Mouse (Mus musculus): ENCODE measurements around the gene Pln. TPM values are rescaled to one million over a fixed set of nuclear protein-coding genes. Genes with fewer than 3 reads are reported as not detected.

Pln gene
- polyA plus RNA-seq, 1 experiment from 2014 or later: 2.3 TPM

DNA sequence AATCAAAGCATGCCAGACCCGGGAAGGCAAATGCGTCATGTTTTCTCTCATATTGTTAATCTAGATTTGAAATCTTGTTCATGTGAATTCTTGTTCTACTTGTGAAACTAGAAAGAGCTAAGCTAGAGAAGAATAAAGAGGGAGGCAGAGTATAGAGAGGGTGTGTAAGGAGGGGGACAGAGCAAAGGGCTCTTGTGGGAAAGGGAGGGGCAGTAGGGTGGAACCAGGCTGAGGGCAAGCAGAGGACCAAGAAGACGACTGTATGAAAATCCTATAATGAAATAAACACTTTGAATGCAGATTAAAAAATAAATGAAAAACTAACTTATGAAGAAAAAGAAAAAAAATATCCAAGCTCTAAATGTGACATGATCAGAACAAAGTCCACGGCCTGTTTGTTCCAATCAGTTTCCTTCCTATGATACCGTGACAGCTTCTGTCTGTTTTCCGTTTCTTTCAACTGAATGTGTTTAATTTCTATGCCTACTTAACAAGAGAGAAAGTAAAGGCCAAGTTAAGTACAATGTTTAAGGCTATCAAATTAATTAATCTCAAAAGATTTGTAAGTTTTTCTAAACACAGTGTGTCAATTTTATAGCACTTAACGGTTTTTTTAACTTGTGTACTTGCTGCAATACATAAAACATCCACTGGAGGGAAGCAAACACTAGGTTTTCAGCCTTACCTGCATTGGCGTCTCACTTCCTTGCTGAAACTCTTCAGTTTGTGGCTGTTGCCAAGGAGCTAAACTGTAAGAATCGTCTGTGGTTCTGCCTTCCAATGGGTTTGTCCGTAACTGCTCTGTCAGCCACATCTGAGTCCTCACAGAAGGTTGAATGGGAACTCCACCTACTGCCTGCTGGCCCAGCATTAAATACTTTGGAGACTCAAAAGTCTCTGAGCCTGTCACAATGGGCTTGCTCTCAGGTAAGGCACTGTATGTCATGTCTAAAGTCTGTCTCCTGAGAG, 10.6 kb downstream of the Pln start:
- no peak overlapping the region for H3K4me2 ChIP-seq (ENCODE audit: low read depth)
- ATAC-seq (ENCODE audit: insufficient read depth, low FRiP score, low TSS enrichment) (0 out of 2 replicates have a peak, but pooled peaks have one; percentile 52), DNase-seq (ENCODE audit: low spot score) (peak; percentile 48)
- no peaks in the 10 kb centered on the region for H3K9me3 ChIP-seq (ENCODE audit: control insufficient read depth, low read length)
- 63% methylated on average over 10 of the region's 10 CpGs for WGBS
- no peak overlapping the region for H3K9ac ChIP-seq (ENCODE audit: low read length)
- H3K36me3 ChIP-seq (ENCODE audit: control insufficient read depth, insufficient read depth, low read length): no peaks in the 10 kb centered on the region
- H3K27me3 ChIP-seq (ENCODE audit: control insufficient read depth, insufficient read depth, low read length): no peaks in the 10 kb centered on the region
- no peak overlapping the region for H3K4me3 ChIP-seq (ENCODE audit: low read depth, low read length)
- H3K27ac ChIP-seq (ENCODE audit: low read depth, low read length): no peak overlapping the region
- no peaks in the 10 kb centered on the region for H3K4me1 ChIP-seq (ENCODE audit: control insufficient read depth, insufficient read depth, low read length)

DNA sequence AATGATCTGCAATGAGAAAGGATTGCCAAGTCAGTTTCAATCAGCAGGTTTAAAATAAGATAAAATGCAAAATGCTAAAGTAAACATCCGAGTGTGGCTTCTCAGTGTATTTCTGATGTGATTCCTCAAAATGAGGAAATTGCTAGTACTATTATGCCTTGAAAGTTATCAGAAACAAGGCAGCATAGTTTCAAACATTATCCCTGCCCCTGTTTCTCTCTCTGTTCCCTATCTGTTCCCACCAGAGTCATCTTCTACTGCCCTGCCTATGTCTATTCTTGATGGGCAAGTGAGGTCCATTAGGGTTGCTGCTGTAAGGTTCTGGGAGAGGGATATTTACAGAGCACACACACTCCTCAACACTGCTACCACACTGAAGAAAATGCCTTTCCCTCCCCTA, 11.8 kb downstream of the Pln start:
- no peaks in the 10 kb centered on the region for H3K4me1 ChIP-seq (ENCODE audit: control insufficient read depth, insufficient read depth, low read length)
- no peak overlapping the region for H3K27ac ChIP-seq (ENCODE audit: low read depth, low read length)
- no peak overlapping the region for H3K4me2 ChIP-seq (ENCODE audit: low read depth)
- H3K27me3 ChIP-seq (ENCODE audit: control insufficient read depth, insufficient read depth, low read length): no peaks in the 10 kb centered on the region
- no peaks in the 10 kb centered on the region for H3K9me3 ChIP-seq (ENCODE audit: control insufficient read depth, low read length)
- no peaks in the 10 kb centered on the region for H3K36me3 ChIP-seq (ENCODE audit: control insufficient read depth, insufficient read depth, low read length)
- ATAC-seq (ENCODE audit: insufficient read depth, low FRiP score, low TSS enrichment): no peak
- WGBS: 86% methylated on average over 1 of the region's 1 CpGs
- no peak overlapping the region for H3K4me3 ChIP-seq (ENCODE audit: low read depth, low read length)
- DNase-seq (ENCODE audit: low spot score): no peak
- H3K9ac ChIP-seq (ENCODE audit: low read length): no peak overlapping the region

GRCm38 (mm10) chr10:53353665-53354064, 16.2 kb downstream of the Pln start:
- no peaks in the 10 kb centered on the region for H3K4me1 ChIP-seq (ENCODE audit: control insufficient read depth, insufficient read depth, low read length)
- H3K4me3 ChIP-seq (ENCODE audit: low read depth, low read length): no peak overlapping the region
- H3K9me3 ChIP-seq (ENCODE audit: control insufficient read depth, low read length): no peaks in the 10 kb centered on the region
- H3K36me3 ChIP-seq (ENCODE audit: control insufficient read depth, insufficient read depth, low read length): no peaks in the 10 kb centered on the region
- H3K9ac ChIP-seq (ENCODE audit: low read length): no peak overlapping the region
- no peak overlapping the region for H3K27ac ChIP-seq (ENCODE audit: low read depth, low read length)
- WGBS: 83% methylated on average over 3 of the region's 3 CpGs
- no peaks in the 10 kb centered on the region for H3K27me3 ChIP-seq (ENCODE audit: control insufficient read depth, insufficient read depth, low read length)
- ATAC-seq (ENCODE audit: insufficient read depth, low FRiP score, low TSS enrichment) (no peak), DNase-seq (ENCODE audit: low spot score) (no peak)
- no peak overlapping the region for H3K4me2 ChIP-seq (ENCODE audit: low read depth)

- H3K27me3 ChIP-seq (ENCODE audit: control insufficient read depth, insufficient read depth, low read length): no peaks in the 10 kb centered on the region
- WGBS: 92% methylated on average over 3 of the region's 3 CpGs
- H3K4me3 ChIP-seq (ENCODE audit: low read depth, low read length): no peak overlapping the region
- no peaks in the 10 kb centered on the region for H3K9me3 ChIP-seq (ENCODE audit: control insufficient read depth, low read length)
- H3K27ac ChIP-seq (ENCODE audit: low read depth, low read length): no peak overlapping the region
- no peak overlapping the region for H3K4me2 ChIP-seq (ENCODE audit: low read depth)
- no peaks in the 10 kb centered on the region for H3K4me1 ChIP-seq (ENCODE audit: control insufficient read depth, insufficient read depth, low read length)
- ATAC-seq (ENCODE audit: insufficient read depth, low FRiP score, low TSS enrichment): no peak
- H3K9ac ChIP-seq (ENCODE audit: low read length): no peak overlapping the region
- H3K36me3 ChIP-seq (ENCODE audit: control insufficient read depth, insufficient read depth, low read length): no peaks in the 10 kb centered on the region
- no peak for DNase-seq (ENCODE audit: low spot score)
Observed at GRCm38 (mm10) chr10:53359016-53359415, 21.5 kb downstream of the Pln start.

GRCm38 (mm10) chr10:53364311-53364710, 26.8 kb downstream of the Pln start:
- no peak for ATAC-seq (ENCODE audit: insufficient read depth, low FRiP score, low TSS enrichment)
- no peak for DNase-seq (ENCODE audit: low spot score)

GRCm38 (mm10) chr10:53367265-53367664, 29.8 kb downstream of the Pln start:
- WGBS: 96% methylated on average over 2 of the region's 2 CpGs
- no peak overlapping the region for H3K9ac ChIP-seq (ENCODE audit: low read length)

More at GRCm38 (mm10) chr10:53364311-53364710, 26.8 kb downstream of the Pln start:
- no peaks in the 10 kb centered on the region for H3K36me3 ChIP-seq (ENCODE audit: control insufficient read depth, insufficient read depth, low read length)
- no peak overlapping the region for H3K4me3 ChIP-seq (ENCODE audit: low read depth, low read length)
- no peak overlapping the region for H3K27ac ChIP-seq (ENCODE audit: low read depth, low read length)
- no peaks in the 10 kb centered on the region for H3K4me1 ChIP-seq (ENCODE audit: control insufficient read depth, insufficient read depth, low read length)
- H3K9ac ChIP-seq (ENCODE audit: low read length): no peak overlapping the region
- H3K4me2 ChIP-seq (ENCODE audit: low read depth): no peak overlapping the region
- no peaks in the 10 kb centered on the region for H3K27me3 ChIP-seq (ENCODE audit: control insufficient read depth, insufficient read depth, low read length)
- H3K9me3 ChIP-seq (ENCODE audit: control insufficient read depth, low read length): no peaks in the 10 kb centered on the region

DNA sequence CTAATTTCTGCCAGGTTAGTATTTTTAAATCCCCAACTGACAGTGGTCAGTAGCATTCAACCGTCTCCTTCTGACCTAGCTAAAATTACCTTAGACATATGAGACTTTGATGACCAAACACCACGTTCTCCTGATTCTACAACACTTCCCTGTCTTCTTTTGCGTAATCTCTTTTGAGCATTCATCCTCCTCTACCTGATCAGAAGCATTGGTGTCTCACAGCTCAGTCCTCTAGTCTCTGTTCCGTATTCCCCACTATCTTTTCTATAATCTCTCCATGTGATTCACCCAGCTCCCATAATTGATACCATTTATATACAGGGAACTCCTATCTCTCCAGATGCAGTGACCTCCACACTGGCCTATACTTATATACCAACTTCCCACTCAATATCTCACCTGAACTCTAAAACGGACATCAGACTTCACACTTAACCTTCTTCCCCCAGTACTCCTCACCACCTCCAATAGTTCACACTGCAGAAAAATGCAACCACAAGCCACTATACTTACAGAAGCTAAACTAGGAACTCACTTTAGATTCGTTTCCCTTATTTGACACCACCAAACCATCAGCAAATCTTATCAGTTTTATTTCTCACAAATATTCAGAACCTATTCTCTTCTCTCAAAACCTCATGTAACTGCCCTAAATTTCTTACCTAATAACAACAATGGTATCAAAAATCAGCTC, 36.6 kb downstream of the Pln start:
- no peak overlapping the region for H3K4me3 ChIP-seq (ENCODE audit: low read depth, low read length)
- DNase-seq (ENCODE audit: low spot score) (no peak), ATAC-seq (ENCODE audit: insufficient read depth, low FRiP score, low TSS enrichment) (no peak)
- H3K4me2 ChIP-seq (ENCODE audit: low read depth): no peak overlapping the region
- 95% methylated on average over 6 of the region's 6 CpGs for WGBS
- H3K27ac ChIP-seq (ENCODE audit: low read depth, low read length): no peak overlapping the region
- peaks cover 5% of the 10 kb centered on the region; the same call in 1 of the 2 replicates for H3K4me1 ChIP-seq (ENCODE audit: control insufficient read depth, insufficient read depth, low read length)
- H3K9ac ChIP-seq (ENCODE audit: low read length): no peak overlapping the region
- no peaks in the 10 kb centered on the region for H3K9me3 ChIP-seq (ENCODE audit: control insufficient read depth, low read length)
- no peaks in the 10 kb centered on the region for H3K27me3 ChIP-seq (ENCODE audit: control insufficient read depth, insufficient read depth, low read length)
- no peaks in the 10 kb centered on the region for H3K36me3 ChIP-seq (ENCODE audit: control insufficient read depth, insufficient read depth, low read length)

More at GRCm38 (mm10) chr10:53367265-53367664, 29.8 kb downstream of the Pln start:
- no peak overlapping the region for H3K27ac ChIP-seq (ENCODE audit: low read depth, low read length)
- no peaks in the 10 kb centered on the region for H3K27me3 ChIP-seq (ENCODE audit: control insufficient read depth, insufficient read depth, low read length)
- H3K4me1 ChIP-seq (ENCODE audit: control insufficient read depth, insufficient read depth, low read length): no peaks in the 10 kb centered on the region
- H3K9me3 ChIP-seq (ENCODE audit: control insufficient read depth, low read length): no peaks in the 10 kb centered on the region
- H3K4me3 ChIP-seq (ENCODE audit: low read depth, low read length): no peak overlapping the region
- DNase-seq (ENCODE audit: low spot score): no peak
- H3K4me2 ChIP-seq (ENCODE audit: low read depth): no peak overlapping the region
- no peaks in the 10 kb centered on the region for H3K36me3 ChIP-seq (ENCODE audit: control insufficient read depth, insufficient read depth, low read length)
- ATAC-seq (ENCODE audit: insufficient read depth, low FRiP score, low TSS enrichment): no peak

- Histone ChIP-seq H3K27ac (ENCODE audit: low read depth, low read length) (no peak overlapping the region), H3K4me3 (ENCODE audit: low read depth, low read length) (no peak overlapping the region), H3K9me3 (ENCODE audit: control insufficient read depth, low read length) (no peaks in the 10 kb centered on the region), H3K36me3 (ENCODE audit: control insufficient read depth, insufficient read depth, low read length) (no peaks in the 10 kb centered on the region), H3K4me1 (ENCODE audit: control insufficient read depth, insufficient read depth, low read length) (peaks cover 5% of the 10 kb centered on the region; the same call in 1 of the 2 replicates), H3K4me2 (ENCODE audit: low read depth) (no peak overlapping the region), H3K9ac (ENCODE audit: low read length) (no peak overlapping the region), H3K27me3 (ENCODE audit: control insufficient read depth, insufficient read depth, low read length) (no peaks in the 10 kb centered on the region)
- DNase-seq (ENCODE audit: low spot score) (no peak), ATAC-seq (ENCODE audit: insufficient read depth, low FRiP score, low TSS enrichment) (no peak)
Observed at GRCm38 (mm10) chr10:53377096-53377495, 39.6 kb downstream of the Pln start.
